Mouse (Mus musculus): Measurements from ENCODE around the gene Stat6.
"Not testable (repeated sequence)": the region's sequence is repeated elsewhere in the genome, so short reads cannot be mapped to it uniquely, and the experiment has no call there.

Gene Stat6

GRCm38 (mm10) chr10:127652906-127653638, 10.3 kb downstream of the Stat6 start:
- no peak for DNase-seq

DNA sequence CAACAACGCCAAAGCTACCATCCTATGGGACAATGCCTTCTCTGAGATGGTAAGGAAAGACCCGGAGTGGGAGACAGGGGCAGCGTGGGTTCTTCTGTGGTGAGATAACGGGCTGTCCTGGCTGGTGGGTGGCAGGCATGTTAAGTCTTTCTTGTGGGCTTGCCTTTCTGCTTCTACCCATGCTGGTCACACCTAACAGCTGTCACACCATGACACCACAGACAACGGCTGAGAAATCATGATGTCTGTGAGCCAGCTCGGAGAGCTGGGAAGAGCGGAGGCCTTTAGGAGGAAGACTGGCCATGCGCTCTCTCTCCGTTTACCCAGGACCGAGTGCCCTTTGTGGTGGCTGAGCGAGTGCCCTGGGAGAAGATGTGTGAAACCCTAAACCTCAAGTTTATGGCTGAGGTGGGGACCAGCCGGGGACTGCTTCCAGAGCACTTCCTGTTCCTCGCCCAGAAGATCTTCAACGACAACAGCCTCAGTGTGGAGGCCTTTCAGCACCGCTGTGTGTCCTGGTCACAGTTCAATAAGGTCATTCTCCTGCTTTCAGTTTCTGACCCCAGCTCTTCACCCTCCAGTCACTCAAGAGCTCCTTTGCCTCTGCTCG, 12.3 kb downstream of the Stat6 start:
- DNase-seq: no peak

DNA sequence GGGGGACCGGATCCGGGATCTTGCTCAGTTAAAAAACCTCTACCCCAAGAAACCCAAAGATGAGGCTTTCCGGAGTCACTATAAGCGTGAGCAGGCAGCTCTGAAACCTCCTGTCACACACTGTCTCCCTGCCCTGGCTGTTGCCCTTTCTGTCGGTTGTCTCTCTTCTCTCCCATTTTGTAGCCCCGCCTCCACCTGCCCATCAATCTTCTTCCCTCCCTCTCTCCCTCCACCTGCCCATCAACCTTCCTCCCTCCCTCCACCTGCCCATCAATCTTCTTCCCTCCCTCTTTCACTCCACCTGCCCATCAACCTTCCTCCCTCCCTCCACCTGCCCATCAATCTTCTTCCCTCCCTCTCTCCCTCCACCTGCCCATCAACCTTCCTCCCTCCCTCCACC, 14.8 kb downstream of the Stat6 start:
- DNase-seq: not testable (repeated sequence)

GRCm38 (mm10) chr10:127658076-127658475, 15.3 kb downstream of the Stat6 start:
- no peak for DNase-seq

DNA sequence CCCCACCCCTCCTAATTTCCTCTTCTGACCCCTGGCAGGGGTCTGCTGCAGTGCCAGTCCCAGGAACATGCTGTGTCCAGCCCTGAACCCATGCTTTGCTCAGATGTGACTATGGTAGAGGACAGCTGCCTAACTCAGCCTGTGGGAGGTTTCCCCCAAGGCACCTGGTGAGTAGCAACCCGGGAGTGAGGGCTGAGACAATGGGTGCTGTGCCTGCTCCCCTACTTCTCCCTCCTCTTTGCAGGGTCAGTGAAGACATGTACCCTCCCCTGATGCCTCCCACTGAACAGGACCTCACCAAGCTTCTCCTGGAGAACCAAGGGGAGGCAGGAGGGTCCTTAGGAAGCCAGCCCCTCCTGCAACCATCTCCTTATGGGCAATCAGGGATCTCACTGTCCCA, 16.8 kb downstream of the Stat6 start:
- no peak for DNase-seq

DNA sequence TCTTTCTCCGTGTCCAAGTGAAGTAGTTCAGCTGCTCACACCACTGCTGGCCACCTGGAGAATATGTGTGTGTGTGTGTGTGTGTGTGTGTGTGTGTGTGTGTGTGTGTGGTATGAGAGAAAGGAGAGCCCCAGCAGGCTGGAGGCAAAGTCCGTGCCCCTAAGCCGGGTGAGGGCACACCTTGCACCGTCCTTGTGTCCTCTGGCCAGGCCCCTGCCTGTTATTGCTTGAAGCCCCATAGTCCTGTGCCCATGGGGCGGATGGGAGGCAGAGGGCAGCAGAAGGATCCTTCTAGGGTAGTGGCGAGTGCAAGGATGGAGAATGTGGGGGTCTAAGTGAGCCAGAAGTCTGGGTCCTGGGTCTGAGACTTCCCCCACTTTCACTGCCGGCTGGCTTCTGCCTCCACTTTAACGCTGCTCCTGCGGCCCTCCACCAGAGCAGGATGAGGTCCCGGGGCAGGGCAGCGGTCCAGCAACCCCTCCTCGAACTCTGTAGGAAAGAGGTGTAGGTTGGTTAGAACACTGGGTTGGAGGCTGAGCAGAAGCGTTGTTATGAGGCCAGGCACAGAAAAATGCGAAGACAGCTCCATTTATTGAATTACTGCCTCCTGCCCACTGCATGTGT, 18.6 kb downstream of the Stat6 start:
- DNase-seq: no peak

GRCm38 (mm10) chr10:127661915-127662663, 19.3 kb downstream of the Stat6 start:
- DNase-seq: peak; percentile 56

DNA sequence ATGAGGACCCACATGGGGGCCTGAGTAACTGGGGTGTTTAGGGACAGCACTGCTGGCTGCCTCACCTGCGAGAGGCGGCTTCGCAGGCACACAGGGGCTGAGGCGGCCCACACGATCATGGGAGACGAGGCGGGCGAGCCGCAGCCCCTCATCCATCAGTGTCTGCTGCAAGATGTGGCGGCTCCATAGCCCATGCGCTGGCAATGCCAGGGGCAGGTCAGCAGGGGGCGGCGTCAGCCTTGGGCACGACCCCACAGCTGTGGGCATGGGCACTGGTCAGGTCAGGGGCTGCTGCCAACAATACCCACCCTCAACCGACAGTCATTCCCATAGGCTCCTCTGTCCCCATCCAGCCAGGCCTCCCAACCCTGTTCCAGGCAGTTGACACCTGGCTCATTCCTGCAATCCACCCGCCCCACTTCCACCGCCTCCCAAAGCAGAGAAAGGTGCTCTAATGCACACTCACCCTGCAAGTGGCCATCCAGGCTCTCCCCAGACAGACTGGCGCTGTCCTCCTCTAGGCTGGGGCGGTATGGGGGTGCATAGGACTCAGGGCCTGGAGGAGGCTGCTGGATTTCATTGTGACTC, 20.0 kb downstream of the Stat6 start:
- DNase-seq: peak; percentile 58

GRCm38 (mm10) chr10:127663590-127663989, 20.8 kb downstream of the Stat6 start:
- no peak for DNase-seq

- no peak for DNase-seq
Observed at GRCm38 (mm10) chr10:127664166-127664565, 21.4 kb downstream of the Stat6 start.

- no peak for DNase-seq
Observed at GRCm38 (mm10) chr10:127664891-127665290, 22.1 kb downstream of the Stat6 start.

DNA sequence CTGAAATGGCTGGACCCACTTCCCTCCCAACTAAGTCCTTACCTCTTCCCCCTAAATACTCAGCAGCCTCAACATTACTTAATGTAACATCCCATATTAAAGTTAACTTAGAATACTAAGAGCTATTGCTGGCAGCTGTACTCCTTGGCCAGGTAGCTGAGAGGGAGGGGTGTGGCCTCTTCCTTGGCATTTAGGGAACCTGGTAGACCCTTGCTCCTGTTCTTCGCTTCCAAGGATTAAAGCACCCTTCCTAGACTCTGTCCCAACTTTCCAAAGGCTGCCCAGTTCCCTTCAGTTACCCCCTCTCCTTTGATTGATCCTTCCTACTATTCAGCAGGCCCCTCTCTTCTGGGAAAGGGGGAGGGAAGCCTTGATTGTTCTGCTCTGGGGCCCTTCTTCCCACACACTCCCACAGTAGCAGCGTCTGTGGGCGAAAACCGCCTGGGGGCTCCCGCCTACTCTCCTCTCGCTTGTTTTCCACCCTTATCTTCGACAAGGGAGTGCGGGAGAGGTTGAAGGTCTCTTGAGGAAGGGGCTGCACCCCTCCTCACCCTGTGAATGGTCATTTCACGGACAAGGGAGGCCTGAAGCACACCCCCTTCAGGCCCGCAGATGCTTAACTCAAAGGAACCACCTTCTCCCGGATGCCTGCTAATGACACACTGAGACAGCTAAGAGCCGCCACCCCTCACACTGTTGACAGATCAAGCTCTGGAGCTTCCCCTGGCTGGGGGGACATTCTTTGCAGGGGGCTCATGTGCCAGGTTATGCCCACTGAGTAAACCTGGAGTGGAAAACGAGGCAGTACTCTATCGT, 22.8 kb downstream of the Stat6 start:
- DNase-seq: no peak

DNA sequence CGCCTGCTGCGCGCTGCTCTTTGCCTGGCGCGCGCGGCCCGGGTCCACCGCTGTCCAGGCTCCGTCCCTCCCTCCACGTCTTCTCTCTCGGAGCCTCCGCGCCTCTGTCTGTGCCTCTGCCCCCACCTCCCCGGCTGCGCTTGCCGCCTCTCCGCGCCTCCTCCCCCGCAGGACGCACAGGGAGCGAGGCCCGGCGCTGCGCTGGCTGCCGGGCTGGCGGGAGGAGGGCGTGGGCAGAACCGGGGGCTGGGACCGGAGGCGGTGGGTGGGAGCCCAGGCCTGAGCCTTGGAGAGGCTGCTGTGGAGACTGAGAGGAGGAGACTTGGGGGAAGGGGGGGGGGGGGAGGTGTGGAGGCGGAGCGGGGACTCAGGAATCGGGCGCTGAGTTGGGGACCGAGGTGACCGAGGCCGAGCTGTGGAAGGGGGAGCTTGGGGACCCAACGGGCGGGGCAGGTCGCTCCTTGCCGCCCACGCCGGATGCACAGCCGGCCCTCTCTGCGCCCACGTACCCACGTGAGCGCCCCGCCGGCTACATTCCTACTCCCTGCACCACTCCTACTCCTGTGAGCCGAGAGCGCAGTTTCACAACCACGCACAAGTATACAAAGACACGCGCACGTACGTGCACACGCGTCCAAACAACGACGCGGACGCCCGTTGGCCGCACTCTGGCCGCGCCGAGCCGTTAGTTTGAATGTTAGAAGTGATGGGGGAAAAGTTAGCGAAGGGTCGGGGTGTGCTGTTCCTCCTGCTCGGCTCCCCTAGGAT, 23.9 kb downstream of the Stat6 start, which contains the start of gene Nemp1:
Gene Nemp1, plus strand, starts transcription at position 401 of the 768 bp plus-strand sequence.
- DNase-seq: peak; percentile 84

- peak; percentile 67 for DNase-seq
Observed at GRCm38 (mm10) chr10:127667269-127668092, 24.7 kb downstream of the Stat6 start.

DNA sequence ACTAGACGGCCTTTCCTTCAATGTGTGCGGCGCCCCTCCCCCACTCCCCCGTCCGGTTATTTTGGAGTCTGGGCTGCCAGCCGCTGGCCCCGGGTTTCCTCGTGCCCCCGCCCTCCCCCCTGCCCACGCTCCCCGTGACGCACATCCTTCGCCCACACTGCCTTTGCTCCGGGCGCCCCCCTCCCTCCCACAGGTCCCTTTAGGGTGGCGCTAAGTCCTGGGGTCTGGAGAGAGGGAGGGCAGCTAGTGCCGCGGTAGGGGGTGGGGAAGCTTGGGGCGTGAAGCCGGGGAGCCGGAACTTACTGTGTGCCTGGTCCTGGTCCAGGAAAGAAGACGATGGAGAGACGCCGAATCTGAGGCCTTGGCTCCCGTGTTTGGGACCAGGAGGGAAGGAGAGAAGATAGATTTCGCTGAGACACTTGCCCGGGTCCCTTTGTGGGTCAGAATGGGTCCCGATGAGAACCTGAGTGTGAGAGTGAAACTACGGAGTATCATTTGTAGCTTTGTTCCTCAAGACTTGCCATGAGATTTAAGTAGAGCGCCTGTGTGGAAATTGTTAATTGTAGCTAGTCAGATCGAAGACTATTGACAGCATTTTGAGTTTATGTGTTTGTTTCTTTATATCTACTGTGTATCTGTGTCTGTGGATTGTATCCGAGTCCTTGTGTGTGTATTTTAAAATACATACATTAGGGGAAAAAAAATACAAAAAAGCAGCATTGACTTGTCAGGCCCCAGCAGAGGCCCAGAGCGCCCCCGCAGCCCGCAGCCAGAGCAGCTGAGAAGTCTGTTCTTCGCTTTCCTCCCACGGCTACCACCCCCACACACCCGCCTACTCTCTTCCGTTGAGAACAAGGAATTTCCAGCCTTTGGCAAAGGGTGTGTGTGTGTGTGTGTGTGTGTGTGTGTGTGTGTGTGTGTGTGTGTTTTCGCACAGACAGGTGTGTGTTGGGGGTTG, 25.6 kb downstream of the Stat6 start, which contains the start of gene Nab2:
Gene Nab2, minus strand, starts transcription at position 476 of the 958 bp plus-strand sequence.
- DNase-seq: peak; percentile 66

GRCm38 (mm10) chr10:127669170-127669569, 26.4 kb downstream of the Stat6 start:
- no peak for DNase-seq

DNA sequence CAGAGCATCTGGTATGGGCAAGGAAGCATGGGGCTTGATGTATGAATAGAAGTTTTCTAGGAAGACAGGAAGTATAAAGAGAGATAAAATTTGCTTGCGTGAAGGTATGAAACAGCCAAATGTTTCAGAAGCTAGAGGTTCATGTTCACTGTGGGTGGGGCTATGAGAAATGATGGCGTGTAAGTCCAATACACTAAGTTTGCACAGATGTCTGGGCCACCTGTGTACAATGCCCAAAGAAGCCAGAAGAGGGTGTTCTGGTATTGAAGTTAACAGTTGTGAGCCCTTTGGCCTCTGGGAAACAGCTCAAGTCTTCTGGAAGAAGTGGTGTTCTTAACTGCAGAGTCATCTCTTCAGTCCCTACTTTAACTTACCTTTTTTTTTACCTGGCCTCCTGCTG, 27.4 kb downstream of the Stat6 start:
- no peak for DNase-seq

DNA sequence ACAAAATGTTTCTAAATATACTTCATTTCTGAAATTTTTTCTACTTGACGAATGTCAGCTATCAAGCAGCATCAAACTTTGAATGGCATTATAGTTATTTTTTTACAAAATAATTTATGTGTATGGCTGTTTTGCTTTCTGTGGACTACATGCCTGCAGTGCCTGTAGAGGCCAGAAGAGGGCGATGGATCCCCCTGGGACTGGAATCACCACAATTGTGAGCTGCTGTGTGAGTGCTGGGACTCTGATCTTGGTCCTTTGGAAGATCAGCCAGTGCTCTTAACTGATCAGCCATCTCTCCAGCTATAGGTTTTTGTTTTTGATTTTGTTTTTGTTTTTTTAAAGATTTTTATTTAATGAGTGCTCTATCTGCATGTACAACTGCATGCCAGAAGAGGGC, 28.5 kb downstream of the Stat6 start:
- DNase-seq: no peak

DNA sequence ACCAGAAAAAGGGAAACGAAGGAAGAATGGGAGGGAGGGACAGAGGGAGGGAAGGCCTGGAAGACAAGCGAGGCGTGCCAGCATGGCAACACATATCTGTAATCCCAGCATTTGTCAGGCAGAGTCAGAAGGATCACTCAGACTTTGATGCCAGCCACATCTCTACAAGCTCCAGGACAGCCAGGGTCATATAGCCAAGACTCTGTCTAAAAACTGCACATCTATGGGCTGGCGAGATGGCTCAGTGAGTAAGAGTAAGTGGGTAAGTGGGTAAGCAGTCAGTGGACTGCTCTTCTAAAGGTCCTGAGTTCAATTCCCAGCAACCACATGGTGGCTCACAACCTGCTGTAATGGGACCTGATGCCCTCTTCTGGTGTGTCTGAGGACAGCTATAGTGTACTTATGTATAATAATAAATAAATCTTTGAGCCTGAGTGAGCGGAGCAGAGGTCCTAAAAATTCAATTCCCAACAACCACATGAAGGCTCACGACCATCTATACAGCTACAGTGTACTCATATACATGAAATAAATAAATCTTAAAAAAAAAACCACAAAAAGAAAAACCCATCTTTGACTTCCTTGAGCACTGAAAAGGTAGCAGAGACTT, 31.4 kb downstream of the Stat6 start:
- DNase-seq: no peak
